ENCODE assay signal across 8 mouse cellular contexts in genomic region chr7:41632409-41633220, GRCm38 (mm10). TPM values are rescaled to one million over a fixed set of nuclear protein-coding genes. Genes with fewer than 3 reads are reported as not detected.
DNase-seq lines count a peak whose midpoint lies in the region; ATAC-seq lines count a peak whose summit lies in the region.

Gene Zfp788 (plus strand): TSS chr7:41633203.

- WGBS in heart, embryonic 14.5 days = 2% methylated on average over 27 of the region's 27 CpGs
- 3% methylated on average over 27 of the region's 27 CpGs for WGBS in liver, embryonic 13.5 days (ENCODE audit: insufficient replicate concordance)
- under 1% methylated on average over 27 of the region's 27 CpGs for WGBS in stomach, embryonic 16.5 days

- DNase-seq in c-Kit-negative CD71-positive TER-119-positive erythroid progenitor cells, embryonic 14.5 days (ENCODE audit: low read depth, low spot score) = peak; percentile 68
- DNase-seq in fibroblast of lung, adult 2 months (ENCODE audit: low read depth) = peak; percentile 96
- DNase-seq in kidney, postnatal 14 days = peak; percentile 96
- peak; percentile 82 for DNase-seq in liver, embryonic 13.5 days
- peak; percentile 85 for DNase-seq in neural tube, embryonic 10.5 days (ENCODE audit: extremely low spot score, low spot score)

- ATAC-seq in CD4-positive, CD25-positive, alpha-beta regulatory T cell, adult 4 months = peak; percentile 80
- ATAC-seq in heart, embryonic 14.5 days (ENCODE audit: insufficient number of reproducible peaks, insufficient read depth, low FRiP score, low read depth) = peak; percentile 98
- peak; percentile 93 for ATAC-seq in liver, embryonic 13.5 days (ENCODE audit: low read depth)
- peak; percentile 98 for ATAC-seq in stomach, embryonic 16.5 days (ENCODE audit: insufficient read depth, low FRiP score)

- H3K4me3 ChIP-seq in heart, embryonic 14.5 days (ENCODE audit: control insufficient read depth in 1 of 2, insufficient read depth in 1 of 2, low read depth in 1 of 2, low read length in 2 of 2) = peak within 1 kb of the TSS; percentile 64 to 72
- peak within 1 kb of the TSS; percentile 71 for H3K4me3 ChIP-seq in liver, embryonic 13.5 days (replicated peaks)
- peak within 1 kb of the TSS; percentile 74 for H3K4me3 ChIP-seq in stomach, embryonic 16.5 days (replicated peaks; ENCODE audit: low read length)

- peaks cover 28% of the 10 kb centered on the region for H3K36me3 ChIP-seq in heart, embryonic 14.5 days (ENCODE audit: control insufficient read depth, insufficient read depth, low read length)
- peaks cover 21% of the 10 kb centered on the region for H3K36me3 ChIP-seq in liver, embryonic 13.5 days
- peaks cover 21% of the 10 kb centered on the region for H3K36me3 ChIP-seq in stomach, embryonic 16.5 days (ENCODE audit: control insufficient read depth, insufficient read depth, low read length)

- H3K27ac ChIP-seq in heart, embryonic 14.5 days (replicated peaks in 1 of 2; ENCODE audit: control insufficient read depth in 1 of 2, insufficient read depth in 1 of 2, low read depth in 2 of 2, low read length in 2 of 2) = peak within 1 kb of the TSS; percentile 96 to 98
- H3K27ac ChIP-seq in liver, embryonic 13.5 days = peak within 1 kb of the TSS; percentile 87
- peak within 1 kb of the TSS; percentile 96 for H3K27ac ChIP-seq in stomach, embryonic 16.5 days (ENCODE audit: low read length)

- H3K4me2 ChIP-seq in heart, embryonic 14.5 days (ENCODE audit: low read length) = peak within 1 kb of the TSS; percentile 93
- peak within 1 kb of the TSS; percentile 87 for H3K4me2 ChIP-seq in liver, embryonic 13.5 days
- H3K4me2 ChIP-seq in stomach, embryonic 16.5 days (ENCODE audit: low read depth, low read length) = peak within 1 kb of the TSS; percentile 77

- no peaks in the 10 kb centered on the region for H3K27me3 ChIP-seq in heart, embryonic 14.5 days (ENCODE audit: control insufficient read depth, insufficient read depth, low read length)
- H3K27me3 ChIP-seq in liver, embryonic 13.5 days = no peaks in the 10 kb centered on the region
- H3K27me3 ChIP-seq in stomach, embryonic 16.5 days (ENCODE audit: control insufficient read depth, insufficient read depth, low read length) = no peaks in the 10 kb centered on the region

- H3K4me1 ChIP-seq in heart, embryonic 14.5 days (ENCODE audit: control insufficient read depth in 2 of 2, insufficient read depth in 2 of 2, low read length in 2 of 2) = 0 out of 4 replicates have a peak, but pooled peaks cover 0 to 8% of the 10 kb centered on the region in 2 experiments
- peaks cover 20% of the 10 kb centered on the region for H3K4me1 ChIP-seq in liver, embryonic 13.5 days (replicated peaks)
- 0 out of 2 replicates have a peak, but pooled peaks cover 4% of the 10 kb centered on the region for H3K4me1 ChIP-seq in stomach, embryonic 16.5 days (ENCODE audit: control insufficient read depth, insufficient read depth, low read length)

- H3K9me3 ChIP-seq in heart, embryonic 14.5 days (ENCODE audit: control insufficient read depth, low read length) = peaks cover 5% of the 10 kb centered on the region
- H3K9me3 ChIP-seq in liver, embryonic 13.5 days (replicated peaks) = no peaks in the 10 kb centered on the region
- 0 out of 2 replicates have a peak, but pooled peaks cover 5% of the 10 kb centered on the region for H3K9me3 ChIP-seq in stomach, embryonic 16.5 days (replicated peaks; ENCODE audit: control insufficient read depth, low read length)

- H3K9ac ChIP-seq in heart, embryonic 14.5 days (ENCODE audit: low read length) = peak within 1 kb of the TSS; percentile 78
- peak within 1 kb of the TSS; percentile 71 for H3K9ac ChIP-seq in liver, embryonic 13.5 days
- peak within 1 kb of the TSS; percentile 83 for H3K9ac ChIP-seq in stomach, embryonic 16.5 days (ENCODE audit: low read length)

RNA-seq across cellular contexts. Expression of gene Zfp788, which starts in this region (rescaled TPM):
- polyA plus RNA-seq in CD4-positive, CD25-positive, alpha-beta regulatory T cell, adult 4 months (2017; shearing (Covaris generic)) = 10 to 100 TPM; 12.0 to 14.2 TPM
- 6.8 and 7.7 TPM in 2 replicates for polyA plus RNA-seq in heart, embryonic 14.5 days (2014; fragmentation: Nextera tagmentation; extraction: Ambion mirVana)
- polyA plus RNA-seq in liver, embryonic 13.5 days (2015; fragmentation: Nextera tagmentation; extraction: Ambion mirVana) = 2.6 and 3.0 TPM in 2 replicates
- 9.0 and 11.0 TPM in 2 replicates for polyA plus RNA-seq in stomach, embryonic 16.5 days (2015; fragmentation: Nextera tagmentation; extraction: Ambion mirVana)

Comparison
In these comparisons a context has a peak if more than half of its experiments do, and no peak if none do; other contexts are left out.
1. Peak in every context shown above with its lines: DNase-seq, ATAC-seq, H3K4me3 ChIP-seq and H3K27ac ChIP-seq.